Mouse (Mus musculus) heart, embryonic 12.5 days (tissue): ENCODE results near the gene Wdr27. TPM values are rescaled to one million over a fixed set of nuclear protein-coding genes. Genes with fewer than 3 reads are reported as not detected.

ENCODE experiments used
- ATAC-seq: fragments of 200-750 bp; cut with Nextera tagmentation; 2 replicates; pipeline ENCODE4 v1.8.0; 2017; ENCODE audit warnings: moderate TSS enrichment, moderate library complexity; ENCODE audit not compliant: insufficient number of reproducible peaks, low FRiP score
- H3K27ac ChIP-seq: fragments of 300-500 bp; sonication (generic); 2 replicates; pipeline ENCODE4 v1.5.1; 2016; ENCODE audit warnings: mild to moderate bottlenecking, moderate library complexity; ENCODE audit not compliant: poor library complexity, severe bottlenecking
- H3K27me3 ChIP-seq: fragments of 300-500 bp; sonication (generic); replicated peaks from 2 replicates; pipeline ENCODE4 v1.6.1; 2016; ENCODE audit warnings: mild to moderate bottlenecking, moderate library complexity
- H3K36me3 ChIP-seq: fragments of 300-500 bp; sonication (generic); 2 replicates; pipeline ENCODE4 v1.6.1; 2016; ENCODE audit warnings: mild to moderate bottlenecking, moderate library complexity
- H3K4me1 ChIP-seq: fragments of 300-500 bp; sonication (generic); replicated peaks from 2 replicates; pipeline ENCODE4 v1.6.1; 2016; ENCODE audit warnings: mild to moderate bottlenecking
- H3K4me2 ChIP-seq: fragments of 300-500 bp; sonication (generic); 2 replicates; pipeline ENCODE4 v1.6.1; 2016; ENCODE audit warnings: mild to moderate bottlenecking, moderate library complexity
- H3K4me3 ChIP-seq: fragments of 300-500 bp; sonication (generic); 2 replicates; pipeline ENCODE4 v1.5.1; 2016; ENCODE audit warnings: mild to moderate bottlenecking
- H3K9ac ChIP-seq: fragments of 300-500 bp; sonication (generic); 2 replicates; pipeline ENCODE4 v1.6.1; 2016; ENCODE audit warnings: mild to moderate bottlenecking, moderate library complexity
- H3K9me3 ChIP-seq: fragments of 300-500 bp; sonication (generic); replicated peaks from 2 replicates; pipeline ENCODE4 v1.6.1; 2016; ENCODE audit warnings: mild to moderate bottlenecking, moderate library complexity
- WGBS: fragments of 180-500 bp; shearing (Covaris S2); methylation state at CpG from one replicate; pipeline ENCODE4 v1.1.7; 2016; 5-methylcytosine and 5-hydroxymethylcytosine counted together
- polyA plus RNA-seq: library from polyadenylated mRNA; unstranded; fragments of >200 nt; fragmentation: Nextera tagmentation; extraction: Ambion mirVana; gene quantifications from 2 replicates; pipeline ENCODE4 v1.2.1, GENCODE M21; 2016

Gene Wdr27
- polyA plus RNA-seq, 1 experiment from 2014 or later, result 3.9 TPM

DNA sequence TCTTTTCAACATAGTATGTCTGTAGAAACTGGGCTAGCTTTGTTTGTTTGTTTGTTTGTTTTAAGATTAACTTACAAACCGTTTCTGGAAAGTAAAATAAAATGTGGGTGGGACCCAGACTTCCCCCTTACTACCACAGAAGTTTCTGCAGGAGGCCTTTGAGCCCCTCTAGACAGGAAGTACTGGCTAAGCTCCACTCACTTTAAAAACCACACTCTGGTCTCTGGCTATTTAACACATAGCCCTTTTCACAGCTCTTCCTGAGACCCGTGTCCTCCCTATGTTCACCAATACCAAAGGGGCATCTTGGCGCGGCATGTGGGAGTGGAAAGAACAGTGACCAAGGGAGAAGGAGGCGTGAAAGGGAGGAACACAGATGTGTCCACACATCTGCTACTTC lies 127.7 kb downstream of the Wdr27 start:
- Histone ChIP-seq H3K4me3 (no peak overlapping the region), H3K4me2 (no peak overlapping the region), H3K27me3 (no peaks in the 10 kb centered on the region), H3K27ac (no peak overlapping the region), H3K36me3 (no peaks in the 10 kb centered on the region), H3K9me3 (no peaks in the 10 kb centered on the region), H3K4me1 (no peaks in the 10 kb centered on the region), H3K9ac (no peak overlapping the region)
- no peak for ATAC-seq
- WGBS, result 71% methylated on average over 5 of the region's 5 CpGs

DNA sequence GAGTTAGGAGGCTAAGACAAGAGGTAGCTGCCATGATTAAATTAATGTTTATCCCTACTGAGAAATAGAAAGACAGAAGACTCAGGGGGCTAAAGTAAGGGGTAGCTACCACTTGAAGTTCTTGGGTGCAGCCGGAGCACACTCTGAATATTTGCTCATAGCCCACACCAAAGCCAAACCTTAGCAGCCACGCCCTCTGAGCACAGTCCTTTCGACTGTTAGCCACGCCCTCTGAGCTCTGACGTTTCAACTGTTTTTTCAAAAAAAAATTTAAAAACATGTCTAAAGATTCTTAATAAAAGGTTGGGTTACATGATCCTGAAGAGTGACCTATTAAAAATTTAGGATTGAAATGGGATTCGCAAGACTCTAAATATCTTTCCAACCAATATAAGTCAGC lies 130.3 kb downstream of the Wdr27 start:
- ATAC-seq, result no peak
- Histone ChIP-seq H3K36me3 (no peaks in the 10 kb centered on the region), H3K27ac (no peak overlapping the region), H3K4me2 (no peak overlapping the region), H3K27me3 (no peaks in the 10 kb centered on the region), H3K4me3 (no peak overlapping the region), H3K4me1 (no peaks in the 10 kb centered on the region), H3K9me3 (no peaks in the 10 kb centered on the region), H3K9ac (no peak overlapping the region)
- 76% methylated on average over 6 of the region's 6 CpGs for WGBS

DNA sequence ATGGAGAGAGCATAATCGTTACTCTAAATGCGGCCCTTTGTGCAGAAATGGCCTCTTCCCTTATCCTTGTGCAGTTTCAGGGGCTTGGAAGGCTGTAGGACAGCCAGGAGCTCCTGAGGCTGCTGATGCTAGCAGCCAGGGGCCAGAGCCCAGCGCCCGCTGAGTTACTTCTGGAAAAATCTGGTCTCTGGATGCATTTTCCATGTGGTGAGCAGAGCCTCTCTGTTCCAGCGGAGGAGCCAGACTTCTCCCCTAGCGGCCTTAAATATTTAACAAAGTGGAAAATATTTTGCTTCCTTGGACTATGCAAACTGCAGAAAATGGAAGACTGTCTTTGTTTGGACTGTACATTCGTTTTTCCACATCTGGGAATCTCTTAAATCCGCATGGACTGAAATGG lies 130.9 kb downstream of the Wdr27 start:
- 81% methylated on average over 8 of the region's 8 CpGs for WGBS
- ATAC-seq, result no peak
- no peak overlapping the region for H3K9ac ChIP-seq
- H3K4me3 ChIP-seq, result no peak overlapping the region
- no peaks in the 10 kb centered on the region for H3K27me3 ChIP-seq
- no peaks in the 10 kb centered on the region for H3K4me1 ChIP-seq
- no peaks in the 10 kb centered on the region for H3K36me3 ChIP-seq
- H3K9me3 ChIP-seq, result no peaks in the 10 kb centered on the region
- no peak overlapping the region for H3K4me2 ChIP-seq
- H3K27ac ChIP-seq, result no peak overlapping the region

GRCm38 (mm10) chr17:14806808-14807207 lies 136.2 kb downstream of the Wdr27 start:
- ATAC-seq, result no peak
- Histone ChIP-seq H3K9ac (no peak overlapping the region), H3K36me3 (no peaks in the 10 kb centered on the region), H3K4me2 (no peak overlapping the region), H3K4me1 (no peaks in the 10 kb centered on the region), H3K27ac (no peak overlapping the region), H3K27me3 (no peaks in the 10 kb centered on the region), H3K9me3 (no peaks in the 10 kb centered on the region), H3K4me3 (no peak overlapping the region)
- 85% methylated on average over 7 of the region's 7 CpGs for WGBS

GRCm38 (mm10) chr17:14799243-14799642 lies 143.7 kb downstream of the Wdr27 start:
- no peaks in the 10 kb centered on the region for H3K36me3 ChIP-seq
- no peak overlapping the region for H3K27ac ChIP-seq
- WGBS, result 69% methylated on average over 4 of the region's 4 CpGs

DNA sequence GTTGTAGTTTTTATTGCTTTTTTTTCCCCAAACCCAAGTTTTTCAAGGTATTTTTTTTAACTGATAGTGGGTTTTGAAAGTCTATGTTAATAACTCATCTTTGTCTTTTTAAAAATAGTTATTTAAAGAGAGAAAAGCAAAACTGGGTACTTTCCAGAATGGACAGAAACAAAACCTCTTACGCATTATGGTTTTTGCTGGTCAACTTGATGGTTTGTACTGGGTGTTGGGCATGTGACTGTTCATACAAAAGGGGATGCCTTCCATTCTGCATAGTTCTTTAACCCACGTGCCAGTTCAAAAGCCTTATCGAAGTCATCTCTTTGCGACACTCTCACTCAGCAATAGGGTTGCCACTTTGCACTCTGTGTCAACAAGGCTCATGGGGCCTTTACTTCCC lies 147.9 kb downstream of the Wdr27 start:
- Histone ChIP-seq H3K36me3 (no peaks in the 10 kb centered on the region), H3K9ac (no peak overlapping the region), H3K27ac (no peak overlapping the region), H3K4me3 (no peak overlapping the region), H3K4me2 (no peak overlapping the region), H3K27me3 (no peaks in the 10 kb centered on the region), H3K4me1 (no peaks in the 10 kb centered on the region), H3K9me3 (peaks cover 9% of the 10 kb centered on the region)
- no peak for ATAC-seq
- WGBS, result 89% methylated on average over 4 of the region's 4 CpGs

More at GRCm38 (mm10) chr17:14799243-14799642, 143.7 kb downstream of the Wdr27 start:
- peaks cover 5% of the 10 kb centered on the region; the same call in 1 of the 2 replicates for H3K9me3 ChIP-seq
- H3K4me1 ChIP-seq, result no peaks in the 10 kb centered on the region
- H3K9ac ChIP-seq, result no peak overlapping the region
- H3K4me2 ChIP-seq, result no peak overlapping the region
- H3K4me3 ChIP-seq, result no peak overlapping the region
- H3K27me3 ChIP-seq, result no peaks in the 10 kb centered on the region
- no peak for ATAC-seq

DNA sequence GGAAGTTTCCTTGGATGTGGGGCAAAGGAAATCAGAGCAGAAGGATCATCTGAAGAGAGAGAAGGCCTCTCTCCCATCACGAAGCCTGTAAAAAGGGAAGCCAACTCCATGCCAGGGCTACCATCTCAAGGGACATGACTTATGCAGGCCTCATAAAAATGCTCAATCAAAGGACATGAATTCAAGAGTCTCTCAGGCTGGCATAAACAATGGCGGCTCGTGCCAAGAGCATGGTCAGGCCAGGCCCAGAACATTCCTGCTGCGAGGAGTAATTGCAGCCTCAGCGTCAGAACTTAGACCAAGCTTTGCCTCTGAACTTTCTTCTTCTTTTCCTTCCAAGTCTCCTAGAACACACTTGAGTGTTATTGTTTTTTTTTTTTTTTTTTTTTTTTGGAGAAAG lies 163.6 kb downstream of the Wdr27 start:
- ATAC-seq, result no peak
- Histone ChIP-seq H3K4me2 (no peak overlapping the region), H3K9ac (no peak overlapping the region), H3K27me3 (no peaks in the 10 kb centered on the region), H3K27ac (no peak overlapping the region), H3K36me3 (no peaks in the 10 kb centered on the region), H3K4me3 (no peak overlapping the region), H3K4me1 (no peaks in the 10 kb centered on the region), H3K9me3 (no peaks in the 10 kb centered on the region)
- 91% methylated on average over 5 of the region's 5 CpGs for WGBS

- 56% methylated on average over 4 of the region's 4 CpGs for WGBS
- H3K36me3 ChIP-seq, result no peaks in the 10 kb centered on the region
- no peak for ATAC-seq
- no peaks in the 10 kb centered on the region for H3K27me3 ChIP-seq
- H3K4me3 ChIP-seq, result no peak overlapping the region
- no peak overlapping the region for H3K4me2 ChIP-seq
- H3K4me1 ChIP-seq, result no peaks in the 10 kb centered on the region
- H3K9ac ChIP-seq, result no peak overlapping the region
- H3K27ac ChIP-seq, result no peak overlapping the region
- no peaks in the 10 kb centered on the region for H3K9me3 ChIP-seq
Observed at GRCm38 (mm10) chr17:14771339-14771738, 171.6 kb downstream of the Wdr27 start.

DNA sequence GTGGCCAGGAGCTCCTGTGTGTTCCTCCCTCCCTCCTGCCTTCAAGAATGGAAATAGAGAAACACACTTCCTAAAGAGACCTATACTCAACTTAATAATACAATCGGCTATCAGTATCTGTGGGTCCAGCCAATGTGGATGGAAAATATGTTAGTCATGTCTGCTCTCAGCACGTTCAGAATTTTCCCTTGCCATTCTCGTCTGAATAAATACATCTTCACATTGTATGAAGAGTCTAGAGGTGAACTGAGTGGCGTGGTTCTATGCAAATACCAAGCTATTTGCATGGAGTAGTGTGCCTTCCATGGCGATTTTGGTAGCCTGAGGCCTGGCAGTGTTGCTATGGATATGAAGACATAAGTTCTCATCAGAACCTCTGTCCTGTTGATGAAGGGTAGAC lies 172.6 kb downstream of the Wdr27 start:
- no peak overlapping the region for H3K27ac ChIP-seq
- H3K27me3 ChIP-seq, result no peaks in the 10 kb centered on the region
- H3K4me2 ChIP-seq, result no peak overlapping the region
- no peak overlapping the region for H3K9ac ChIP-seq
- no peaks in the 10 kb centered on the region for H3K9me3 ChIP-seq
- H3K4me1 ChIP-seq, result no peaks in the 10 kb centered on the region
- no peak for ATAC-seq
- no peaks in the 10 kb centered on the region for H3K36me3 ChIP-seq
- 65% methylated on average over 5 of the region's 5 CpGs for WGBS
- no peak overlapping the region for H3K4me3 ChIP-seq

Other genes with a start within 250 kb of the Wdr27 start
- 11.6 and 12.3 TPM in 2 replicates for gene Thbs2, start 248.9 kb downstream of the Wdr27 start, polyA plus RNA-seq
- gene 1600012H06Rik, start within 50 bp of the Wdr27 start, polyA plus RNA-seq, result 35.7 and 37.1 TPM in 2 replicates
- 28.5 and 28.6 TPM in 2 replicates for gene Phf10, start 18.1 kb upstream of the Wdr27 start, polyA plus RNA-seq
- 6.7 and 7.8 TPM in 2 replicates for gene 9030025P20Rik, start 35.3 kb upstream of the Wdr27 start, polyA plus RNA-seq
- 0.42 TPM in 1 of 2 replicates, not detected in the other for gene Gm3417, start 35.6 kb upstream of the Wdr27 start, polyA plus RNA-seq
- 5.2 and 5.4 TPM in 2 replicates for gene Gm3435, start 67.0 kb upstream of the Wdr27 start, polyA plus RNA-seq
- 61.2 and 62.7 TPM in 2 replicates for gene Ermard, start 98.0 kb upstream of the Wdr27 start, polyA plus RNA-seq
- 0.61 TPM in 1 of 2 replicates, not detected in the other for gene Tcte3, start 98.3 kb upstream of the Wdr27 start, polyA plus RNA-seq
- 2.4 TPM in 2 replicates for gene Gm3448, start 98.4 kb upstream of the Wdr27 start, polyA plus RNA-seq